Mouse (Mus musculus): ENCODE measurements at regions not wholly inside any gene's neighbourhood (a gene's known extent, or its start where the extent isn't known, plus 50 kb on each side); places are given as distances from the start of the nearest gene placed in this dataset.

DNA sequence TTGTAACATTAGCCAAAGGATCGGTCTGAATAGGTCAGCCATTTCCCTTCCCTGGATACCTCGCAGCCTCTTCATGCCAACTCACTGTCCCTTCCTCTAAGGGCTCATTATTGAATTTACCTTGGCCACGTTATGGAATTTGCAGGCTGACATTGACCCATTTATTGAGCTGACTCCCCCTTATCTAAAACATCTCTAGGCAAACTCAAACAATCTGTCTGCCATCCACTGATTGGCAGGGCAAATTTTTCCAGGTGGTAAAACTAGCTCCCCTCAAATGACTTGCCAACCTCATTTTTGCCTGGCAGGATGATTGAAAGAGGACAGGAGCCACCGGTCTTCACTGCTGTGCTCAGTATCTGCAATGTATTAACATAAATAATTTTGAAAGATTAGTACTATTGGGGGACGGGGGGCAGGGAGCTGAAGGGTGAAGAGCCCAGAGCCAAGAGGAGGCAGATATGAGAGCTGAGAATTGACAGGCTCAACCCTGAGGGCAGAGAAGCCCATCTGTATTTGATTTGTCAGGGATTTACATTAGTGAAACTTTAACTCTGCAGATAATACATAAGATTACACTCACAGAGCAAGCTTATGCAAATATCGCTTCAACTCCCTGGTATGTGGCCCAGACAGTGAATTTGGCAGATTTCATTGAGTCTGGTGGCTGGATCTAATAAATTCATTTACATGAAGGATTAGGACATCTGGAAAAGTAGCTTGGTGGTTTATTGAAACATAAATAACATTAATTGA lies 75.5 kb downstream of the Rps12 start:
- TF ChIP-seq MAX (IDR thresholded peaks at IDR 0.05) (no peak), FOSL1 (IDR thresholded peaks at IDR 0.05; ENCODE audit: insufficient read depth, low read length, poor library complexity, severe bottlenecking) (no peak), CEBPB (IDR thresholded peaks at IDR 0.05; ENCODE audit: low read depth) (no peak), MYOD1 (IDR thresholded peaks at IDR 0.05; ENCODE audit: control insufficient read depth, insufficient read length, low read depth) (no peak), USF1 (IDR thresholded peaks at IDR 0.05; ENCODE audit: low read depth) (no peak), MYOG (IDR thresholded peaks at IDR 0.05; ENCODE audit: control insufficient read depth, extremely low read depth, insufficient read length) (no peak), CTCF (IDR thresholded peaks at IDR 0.05; ENCODE audit: control insufficient read depth, insufficient read depth, insufficient read length) (no peak)
- H3ac ChIP-seq (ENCODE audit: control insufficient read depth, insufficient read length, low read depth): no peak overlapping the region
- H3K79me3 ChIP-seq (ENCODE audit: low read depth): no peaks in the 10 kb centered on the region
- H3K27me3 ChIP-seq (ENCODE audit: control insufficient read depth, insufficient read depth, insufficient read length): no peaks in the 10 kb centered on the region
- no peak overlapping the region for H3K4me3 ChIP-seq (ENCODE audit: insufficient read depth, poor library complexity, severe bottlenecking)
- H3K79me2 ChIP-seq (ENCODE audit: control insufficient read depth, insufficient read depth): no peaks in the 10 kb centered on the region
- H3K36me3 ChIP-seq (ENCODE audit: control insufficient read depth, insufficient read depth): no peaks in the 10 kb centered on the region

DNA sequence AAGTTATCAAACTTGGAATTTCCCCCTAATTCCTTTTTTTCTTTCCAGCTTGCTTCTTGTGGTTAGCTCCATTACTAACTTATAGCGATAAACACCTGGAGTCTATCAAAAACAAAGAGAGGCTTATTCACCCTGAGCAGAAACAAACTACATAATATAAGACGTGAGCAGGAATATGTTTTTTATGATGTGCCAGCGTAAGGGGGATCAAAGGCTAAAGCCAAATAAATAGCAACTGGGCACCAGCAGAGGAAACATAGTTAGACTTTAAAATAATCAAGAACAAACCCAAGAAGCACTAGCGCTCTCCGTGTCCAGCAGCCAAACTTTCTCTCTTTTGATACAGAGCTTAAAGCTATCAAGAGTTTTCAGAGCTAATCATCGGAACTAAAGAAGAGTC lies 76.1 kb downstream of the Rps12 start:
- no peaks in the 10 kb centered on the region for H3K79me3 ChIP-seq (ENCODE audit: low read depth)
- no peak for TF ChIP-seq MYOD1 (IDR thresholded peaks at IDR 0.05; ENCODE audit: control insufficient read depth, insufficient read length, low read depth)
- no peak for TF ChIP-seq USF1 (IDR thresholded peaks at IDR 0.05; ENCODE audit: low read depth)
- TF ChIP-seq CEBPB (IDR thresholded peaks at IDR 0.05; ENCODE audit: low read depth): no peak
- no peak for TF ChIP-seq MYOG (IDR thresholded peaks at IDR 0.05; ENCODE audit: control insufficient read depth, extremely low read depth, insufficient read length)
- no peak for TF ChIP-seq FOSL1 (IDR thresholded peaks at IDR 0.05; ENCODE audit: insufficient read depth, low read length, poor library complexity, severe bottlenecking)
- no peak for TF ChIP-seq CTCF (IDR thresholded peaks at IDR 0.05; ENCODE audit: control insufficient read depth, insufficient read depth, insufficient read length)
- no peak for TF ChIP-seq MAX (IDR thresholded peaks at IDR 0.05)

DNA sequence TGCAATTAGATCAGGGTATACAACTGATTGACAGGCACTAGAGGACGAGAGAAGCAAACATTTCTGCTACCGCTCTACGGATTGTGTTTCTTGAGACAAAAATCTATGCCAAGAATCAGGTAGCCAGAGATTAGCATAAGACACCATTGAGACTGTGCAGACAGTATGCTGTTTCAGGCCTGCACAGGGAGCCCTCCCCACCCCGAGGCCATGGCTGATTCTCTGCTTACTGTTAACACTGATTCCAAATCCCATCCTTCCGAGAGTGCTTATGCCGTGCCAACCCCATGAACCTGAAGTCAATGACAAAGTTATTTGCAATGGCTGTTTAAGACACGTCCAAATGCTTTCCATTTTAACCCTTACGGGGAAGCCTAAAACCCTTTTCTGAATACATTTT lies 78.8 kb downstream of the Rps12 start:
- Histone ChIP-seq H3ac (ENCODE audit: control insufficient read depth, insufficient read length, low read depth) (no peak overlapping the region), H3K79me3 (ENCODE audit: low read depth) (no peaks in the 10 kb centered on the region), H3K79me2 (ENCODE audit: control insufficient read depth, insufficient read depth) (no peaks in the 10 kb centered on the region), H3K36me3 (ENCODE audit: control insufficient read depth, insufficient read depth) (no peaks in the 10 kb centered on the region), H3K4me3 (ENCODE audit: insufficient read depth, poor library complexity, severe bottlenecking) (no peak overlapping the region), H3K27me3 (ENCODE audit: control insufficient read depth, insufficient read depth, insufficient read length) (no peaks in the 10 kb centered on the region)
- TF ChIP-seq MYOG (IDR thresholded peaks at IDR 0.05; ENCODE audit: control insufficient read depth, extremely low read depth, insufficient read length): no peak
- TF ChIP-seq FOSL1 (IDR thresholded peaks at IDR 0.05; ENCODE audit: insufficient read depth, low read length, poor library complexity, severe bottlenecking): no peak
- no peak for TF ChIP-seq USF1 (IDR thresholded peaks at IDR 0.05; ENCODE audit: low read depth)
- TF ChIP-seq MAX (IDR thresholded peaks at IDR 0.05): no peak
- TF ChIP-seq CTCF (IDR thresholded peaks at IDR 0.05; ENCODE audit: control insufficient read depth, insufficient read depth, insufficient read length): no peak
- no peak for TF ChIP-seq MYOD1 (IDR thresholded peaks at IDR 0.05; ENCODE audit: control insufficient read depth, insufficient read length, low read depth)
- TF ChIP-seq CEBPB (IDR thresholded peaks at IDR 0.05; ENCODE audit: low read depth): no peak

More for the DNA sequence above, 76.1 kb downstream of the Rps12 start:
- H3K36me3 ChIP-seq (ENCODE audit: control insufficient read depth, insufficient read depth): no peaks in the 10 kb centered on the region
- H3ac ChIP-seq (ENCODE audit: control insufficient read depth, insufficient read length, low read depth): no peak overlapping the region
- H3K4me3 ChIP-seq (ENCODE audit: insufficient read depth, poor library complexity, severe bottlenecking): no peak overlapping the region
- H3K79me2 ChIP-seq (ENCODE audit: control insufficient read depth, insufficient read depth): no peaks in the 10 kb centered on the region
- no peaks in the 10 kb centered on the region for H3K27me3 ChIP-seq (ENCODE audit: control insufficient read depth, insufficient read depth, insufficient read length)

- no peaks in the 10 kb centered on the region for H3K79me2 ChIP-seq (ENCODE audit: control insufficient read depth, insufficient read depth)
- no peaks in the 10 kb centered on the region for H3K36me3 ChIP-seq (ENCODE audit: control insufficient read depth, insufficient read depth)
- no peak overlapping the region for H3ac ChIP-seq (ENCODE audit: control insufficient read depth, insufficient read length, low read depth)
- TF ChIP-seq CEBPB (IDR thresholded peaks at IDR 0.05; ENCODE audit: low read depth): no peak
- TF ChIP-seq MYOD1 (IDR thresholded peaks at IDR 0.05; ENCODE audit: control insufficient read depth, insufficient read length, low read depth): no peak
- TF ChIP-seq CTCF (IDR thresholded peaks at IDR 0.05; ENCODE audit: control insufficient read depth, insufficient read depth, insufficient read length): no peak
- TF ChIP-seq MYOG (IDR thresholded peaks at IDR 0.05; ENCODE audit: control insufficient read depth, extremely low read depth, insufficient read length): no peak
- no peak for TF ChIP-seq USF1 (IDR thresholded peaks at IDR 0.05; ENCODE audit: low read depth)
- no peak for TF ChIP-seq FOSL1 (IDR thresholded peaks at IDR 0.05; ENCODE audit: insufficient read depth, low read length, poor library complexity, severe bottlenecking)
- no peak for TF ChIP-seq MAX (IDR thresholded peaks at IDR 0.05)
- H3K79me3 ChIP-seq (ENCODE audit: low read depth): no peaks in the 10 kb centered on the region
- H3K27me3 ChIP-seq (ENCODE audit: control insufficient read depth, insufficient read depth, insufficient read length): no peaks in the 10 kb centered on the region
- no peak overlapping the region for H3K4me3 ChIP-seq (ENCODE audit: insufficient read depth, poor library complexity, severe bottlenecking)
Measured at GRCm38 (mm10) chr10:23707141-23707540, 79.9 kb downstream of the Rps12 start.

- H3K36me3 ChIP-seq (ENCODE audit: control insufficient read depth, insufficient read depth): no peaks in the 10 kb centered on the region
- H3K4me3 ChIP-seq (ENCODE audit: insufficient read depth, poor library complexity, severe bottlenecking): no peak overlapping the region
- H3ac ChIP-seq (ENCODE audit: control insufficient read depth, insufficient read length, low read depth): no peak overlapping the region
- no peaks in the 10 kb centered on the region for H3K79me2 ChIP-seq (ENCODE audit: control insufficient read depth, insufficient read depth)
- H3K27me3 ChIP-seq (ENCODE audit: control insufficient read depth, insufficient read depth, insufficient read length): no peaks in the 10 kb centered on the region
- H3K79me3 ChIP-seq (ENCODE audit: low read depth): no peaks in the 10 kb centered on the region
- no peak for TF ChIP-seq CEBPB (IDR thresholded peaks at IDR 0.05; ENCODE audit: low read depth)
- TF ChIP-seq CTCF (IDR thresholded peaks at IDR 0.05; ENCODE audit: control insufficient read depth, insufficient read depth, insufficient read length): no peak
- TF ChIP-seq MYOG (IDR thresholded peaks at IDR 0.05; ENCODE audit: control insufficient read depth, extremely low read depth, insufficient read length): no peak
- no peak for TF ChIP-seq MAX (IDR thresholded peaks at IDR 0.05)
- TF ChIP-seq FOSL1 (IDR thresholded peaks at IDR 0.05; ENCODE audit: insufficient read depth, low read length, poor library complexity, severe bottlenecking): no peak
- TF ChIP-seq MYOD1 (IDR thresholded peaks at IDR 0.05; ENCODE audit: control insufficient read depth, insufficient read length, low read depth): no peak
- no peak for TF ChIP-seq USF1 (IDR thresholded peaks at IDR 0.05; ENCODE audit: low read depth)
Measured at GRCm38 (mm10) chr10:23704048-23704447, 83.0 kb downstream of the Rps12 start.

All from C2C12 (cell line).